Mouse (Mus musculus) erythroblast, embryonic 14.5 days (primary cell): ENCODE data around the gene Nuak2.

Source experiments
- GATA1 ChIP-seq: IDR thresholded peaks from 2 replicates; pipeline ENCODE4 v1.6.1; 2012; ENCODE audit warnings: low read length, inconsistent platforms, mixed read lengths
- TAL1 ChIP-seq: IDR thresholded peaks from 3 replicates; pipeline ENCODE4 v1.6.1; 2012; ENCODE audit warnings: low read length, inconsistent platforms, mixed read lengths

- no peak for TF ChIP-seq GATA1
- TF ChIP-seq TAL1, result no peak
Observed at GRCm38 (mm10) chr1:132295506-132295905, 20.4 kb upstream of the Nuak2 start.
